In the genomic region with DNA sequence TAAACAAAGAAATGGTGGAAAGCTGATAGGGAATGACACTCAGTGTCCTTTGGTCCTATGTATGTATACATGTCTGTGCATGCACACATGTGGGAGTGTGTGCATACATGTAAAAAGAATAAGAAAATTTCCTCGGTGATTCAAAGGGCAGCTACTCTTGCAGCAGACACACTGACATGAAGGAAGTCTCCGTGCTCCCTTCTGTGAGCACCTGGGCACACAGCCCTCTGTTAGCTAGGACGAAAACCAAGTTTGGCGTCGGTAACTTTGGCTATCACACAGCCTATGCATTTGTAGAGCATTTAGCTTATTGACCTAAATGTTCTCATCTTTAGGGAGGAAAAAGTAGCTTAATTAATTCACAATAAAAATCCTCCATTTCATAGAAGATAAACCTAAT, we compare ENCODE assay signal across 10 mouse cellular contexts.
DNase-seq lines count a peak whose midpoint lies in the region; ATAC-seq lines count a peak whose summit lies in the region.
"Had no signal": no experiment of that assay in that cellular context is flagged by ENCODE, and none has a peak within 500 bp of the region (broad histone marks: within the 10 kb centered on the region; RNA-seq: fewer than 3 reads in every experiment).

No protein-coding gene starts in this region.

- no peak overlapping the region for H3K27ac ChIP-seq in heart, embryonic 10.5 days
- no peak overlapping the region for H3K27ac ChIP-seq in liver, embryonic 11.5 days (ENCODE audit: low read depth, low read length)
- peak overlapping the region; percentile 77 for H3K27ac ChIP-seq in hindbrain, embryonic 12.5 days
- peak overlapping the region; percentile 79 for H3K27ac ChIP-seq in neural tube, embryonic 13.5 days (replicated peaks)
- H3K27ac ChIP-seq: intestine, embryonic 15.5 days had no signal

- no peak for ATAC-seq in liver, embryonic 11.5 days (replicated peaks; ENCODE audit: low FRiP score)
- ATAC-seq in hindbrain, embryonic 12.5 days (ENCODE audit: low FRiP score), result peak; percentile 38; the same call in 1 of the 2 replicates
- ATAC-seq in neural tube, embryonic 13.5 days (ENCODE audit: low read depth), result no peak
- ATAC-seq in inflammation-experienced regulatory T-cells, adult 6 months, result no peak
- ATAC-seq: intestine, embryonic 15.5 days had no signal

- peak overlapping the region; percentile 65; the same call in 1 of the 2 replicates for H3K4me2 ChIP-seq in liver, embryonic 11.5 days
- peak overlapping the region; percentile 67 for H3K4me2 ChIP-seq in hindbrain, embryonic 12.5 days (replicated peaks)
- H3K4me2 ChIP-seq in neural tube, embryonic 13.5 days, result peak overlapping the region; percentile 75

- no peaks in the 10 kb centered on the region for H3K9me3 ChIP-seq in heart, embryonic 10.5 days
- no peaks in the 10 kb centered on the region for H3K9me3 ChIP-seq in liver, embryonic 11.5 days (ENCODE audit: control insufficient read depth, low read length)
- H3K9me3 ChIP-seq in hindbrain, embryonic 12.5 days (replicated peaks), result no peaks in the 10 kb centered on the region
- H3K9me3 ChIP-seq in neural tube, embryonic 13.5 days, result no peaks in the 10 kb centered on the region
- H3K9me3 ChIP-seq: intestine, embryonic 15.5 days had no signal

- H3K27me3 ChIP-seq in heart, embryonic 10.5 days (ENCODE audit: insufficient read depth, poor library complexity, severe bottlenecking), result no peaks in the 10 kb centered on the region
- peaks cover 8% of the 10 kb centered on the region for H3K27me3 ChIP-seq in liver, embryonic 11.5 days (replicated peaks; ENCODE audit: control insufficient read depth, insufficient read depth, low read length)
- H3K27me3 ChIP-seq in hindbrain, embryonic 12.5 days, result no peaks in the 10 kb centered on the region
- no peaks in the 10 kb centered on the region; the same call in 1 of the 2 replicates for H3K27me3 ChIP-seq in neural tube, embryonic 13.5 days
- H3K27me3 ChIP-seq: intestine, embryonic 15.5 days had no signal

- H3K4me1 ChIP-seq in heart, embryonic 10.5 days, result peaks cover 6% of the 10 kb centered on the region; the same call in 1 of the 2 replicates
- no peaks in the 10 kb centered on the region for H3K4me1 ChIP-seq in liver, embryonic 11.5 days (replicated peaks; ENCODE audit: control insufficient read depth, insufficient read depth, low read length)
- H3K4me1 ChIP-seq in hindbrain, embryonic 12.5 days, result peaks cover 11% of the 10 kb centered on the region; the same call in 1 of the 2 replicates
- peaks cover 18% of the 10 kb centered on the region for H3K4me1 ChIP-seq in neural tube, embryonic 13.5 days (replicated peaks)

- no peaks in the 10 kb centered on the region for H3K36me3 ChIP-seq in heart, embryonic 10.5 days
- no peaks in the 10 kb centered on the region for H3K36me3 ChIP-seq in liver, embryonic 11.5 days (ENCODE audit: control insufficient read depth, insufficient read depth, low read length)
- no peaks in the 10 kb centered on the region for H3K36me3 ChIP-seq in hindbrain, embryonic 12.5 days
- no peaks in the 10 kb centered on the region for H3K36me3 ChIP-seq in neural tube, embryonic 13.5 days
- H3K36me3 ChIP-seq: intestine, embryonic 15.5 days had no signal

- no peak overlapping the region for H3K9ac ChIP-seq in liver, embryonic 11.5 days (ENCODE audit: low read depth, low read length)
- no peak overlapping the region for H3K9ac ChIP-seq in hindbrain, embryonic 12.5 days
- no peak overlapping the region for H3K9ac ChIP-seq in neural tube, embryonic 13.5 days

- DNase-seq in heart, embryonic 10.5 days (ENCODE audit: low spot score), result no peak
- DNase-seq in heart, adult 9 months (ENCODE audit: low spot score in 2 of 2), result no peak
- DNase-seq in liver, embryonic 11.5 days (ENCODE audit: low spot score), result no peak
- DNase-seq in liver, result no peak
- no peak for DNase-seq in adipocyte (ENCODE audit: low spot score)
- DNase-seq: cerebellum, adult 11 months had no signal

- H3K4me3 ChIP-seq in heart, embryonic 10.5 days, result peak overlapping the region; percentile 50; the same call in 1 of the 2 replicates
- H3K4me3 ChIP-seq in liver, embryonic 11.5 days (ENCODE audit: low read depth, low read length), result no peak overlapping the region
- H3K4me3 ChIP-seq in hindbrain, embryonic 12.5 days, result no peak overlapping the region
- no peak overlapping the region for H3K4me3 ChIP-seq in neural tube, embryonic 13.5 days

- 87% methylated on average over 5 of the region's 5 CpGs for WGBS in heart, embryonic 10.5 days
- WGBS in liver, embryonic 11.5 days, result 83% methylated on average over 5 of the region's 5 CpGs
- WGBS in hindbrain, embryonic 12.5 days, result 71% methylated on average over 5 of the region's 5 CpGs
- WGBS in neural tube, embryonic 13.5 days, result 61% methylated on average over 5 of the region's 5 CpGs

Comparison
In these comparisons a context has a peak if more than half of its experiments do, and no peak if none do; other contexts are left out.
1. H3K27ac ChIP-seq: peak in hindbrain, embryonic 12.5 days (single experiment) and neural tube, embryonic 13.5 days (single experiment); none in heart, embryonic 10.5 days (single experiment) and liver, embryonic 11.5 days (single experiment).
2. Peak in every context shown above with its lines, with median percentiles within 50 percentile points of each other: H3K4me2 ChIP-seq.